Mouse (Mus musculus): ENCODE measurements around the gene Gm42372.

- no peak for TF ChIP-seq GATA1 (IDR thresholded peaks at IDR 0.05; ENCODE audit: borderline replicate concordance, low read length)
- TF ChIP-seq FLI1 (IDR thresholded peaks at IDR 0.05; ENCODE audit: low read length), result no peak
Observed at GRCm38 (mm10) chr7:17011909-17012590, 29.2 kb downstream of the Gm42372 start.

Data from megakaryocyte, embryonic 14.5 days (primary cell).